Mouse (Mus musculus) frontal cortex, adult 2 months (tissue): ENCODE measurements around the gene Ppp1ca. TPM values are rescaled to one million over a fixed set of nuclear protein-coding genes. Genes with fewer than 3 reads are reported as not detected.
A peak's percentile ranks its signal among the peaks of the same experiment; 100 is the strongest.

Experiments
- DNase-seq, 2 experiments: peaks; one replicate each; pipeline ENCODE4 v3.0.0; 2022; ENCODE audit warnings: low spot score in 1 of 2; ENCODE audit errors: extremely low spot score in 1 of 2
- polyA plus RNA-seq: library from polyadenylated mRNA; depleted of rRNA; stranded (reverse); fragments of >200 nt; gene quantifications from 2 replicates; pipeline ENCODE4 v1.2.3, GENCODE M21; 2012; rRNA removed

Gene Ppp1ca
- polyA plus RNA-seq, 1 experiment = 379 TPM

- DNase-seq = no peak
Observed at GRCm38 (mm10) chr19:4229451-4230076, 37.7 kb downstream of the Ppp1ca start.

DNA sequence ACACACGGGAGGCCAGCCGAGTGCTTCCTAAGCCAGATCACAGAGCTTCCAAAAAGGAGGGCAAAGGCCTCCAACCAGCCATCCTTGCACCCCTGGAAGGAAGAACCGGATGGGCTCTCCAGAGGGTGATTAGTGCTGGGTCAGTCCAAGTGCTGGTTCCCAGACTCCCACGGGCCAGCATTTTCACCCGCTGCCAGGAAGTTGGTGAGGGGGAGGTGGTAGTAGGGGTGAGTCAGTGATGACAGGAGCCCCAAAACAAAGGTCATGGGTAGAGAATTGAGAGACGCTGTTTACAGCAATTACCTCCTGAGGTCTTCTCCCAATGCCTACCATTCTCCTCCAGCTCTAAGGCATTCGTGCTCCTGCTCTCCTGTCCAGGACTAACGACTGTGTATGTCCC is 38.5 kb downstream of the Ppp1ca start:
- peak in 1 of 2 experiments; percentile 22 for DNase-seq

DNA sequence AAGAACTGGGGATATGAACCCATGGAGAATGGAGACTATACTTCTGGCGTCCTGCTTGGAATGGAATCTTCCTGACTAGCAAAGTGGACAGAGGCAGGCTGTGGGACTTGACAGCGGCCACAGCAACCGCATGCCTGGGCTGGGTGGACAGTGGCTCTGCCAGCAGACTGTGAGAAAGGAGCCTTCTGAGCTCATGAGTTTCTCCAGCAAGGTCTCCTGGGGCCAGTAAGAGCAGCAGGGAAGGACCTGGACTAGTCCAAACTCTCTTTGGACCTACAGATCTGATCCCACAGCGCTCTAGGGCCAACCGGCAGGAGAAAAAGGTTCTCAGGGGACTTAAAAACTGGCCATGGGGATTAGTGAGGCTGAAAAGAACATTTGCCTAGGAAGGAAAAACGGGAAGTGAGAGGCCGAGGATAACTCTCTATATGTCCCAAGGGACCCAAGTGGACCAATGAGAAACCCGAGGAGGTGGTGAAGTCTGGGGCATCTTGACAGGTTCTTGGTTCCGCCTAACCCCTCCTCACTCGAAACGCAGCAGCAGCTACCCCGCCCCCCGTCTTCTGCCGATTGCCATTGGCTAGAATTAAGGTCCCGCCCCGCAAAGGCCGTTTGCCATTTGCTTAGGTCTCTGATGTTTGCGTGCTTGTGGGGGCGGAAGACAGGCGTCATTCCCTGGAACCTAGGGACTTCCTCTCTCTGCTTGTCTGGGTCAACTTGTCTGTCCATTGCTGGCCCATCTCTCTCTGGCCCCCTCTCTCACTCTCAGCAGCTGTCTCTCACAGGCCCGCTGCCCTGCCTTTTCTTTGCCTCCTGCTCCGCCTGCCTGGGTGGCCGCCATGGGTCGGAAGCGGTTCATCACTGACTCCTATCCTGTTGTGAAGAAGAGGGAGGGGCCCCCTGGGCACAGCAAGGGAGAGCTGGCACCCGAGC is 39.7 kb downstream of the Ppp1ca start, which contains the start of gene Pold4:
Gene Pold4, plus strand, starts transcription at position 647 of the 933 bp plus-strand sequence.
- peak; percentile 96 to 99 for DNase-seq

DNA sequence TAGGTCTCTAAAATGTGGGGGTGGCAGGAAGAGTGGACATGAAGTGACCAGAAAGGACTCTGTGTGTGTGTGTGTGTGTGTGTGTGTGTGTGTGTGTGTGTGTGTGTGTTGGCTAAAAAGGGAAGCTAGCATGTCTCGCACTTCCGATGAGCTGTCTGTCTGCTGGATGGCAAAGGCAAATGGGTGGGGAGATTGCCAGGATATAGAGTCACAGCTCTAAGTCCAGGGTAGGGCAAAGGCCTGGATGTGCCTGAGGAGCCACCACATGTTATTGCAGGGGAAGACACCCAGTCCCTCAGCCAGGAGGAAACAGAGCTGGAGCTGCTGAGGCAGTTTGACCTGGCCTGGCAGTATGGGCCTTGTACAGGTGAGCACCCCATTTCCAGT is 40.3 kb downstream of the Ppp1ca start:
- DNase-seq = peak in 1 of 2 experiments; percentile 59

- DNase-seq = no peak
Observed at GRCm38 (mm10) chr19:4232651-4233050, 40.8 kb downstream of the Ppp1ca start.

DNA sequence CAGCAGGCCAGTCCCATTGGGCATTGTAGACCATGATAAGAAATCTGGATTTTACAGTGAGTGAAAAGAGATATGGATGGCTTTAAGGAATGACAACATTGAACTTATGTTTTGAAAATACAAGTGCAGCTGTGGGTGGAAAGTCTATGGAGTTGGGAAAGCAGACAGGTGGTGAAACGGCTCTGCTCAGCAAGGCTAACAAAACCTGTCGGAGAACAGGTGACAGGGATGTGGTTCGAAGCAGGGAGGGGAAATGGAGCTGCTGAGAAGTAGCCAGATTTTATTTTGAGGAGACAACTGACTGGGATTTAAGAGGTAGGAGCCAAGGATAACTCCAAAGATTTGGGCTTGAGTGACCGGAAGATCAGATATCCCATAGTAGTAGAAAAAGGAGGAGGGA is 42.7 kb downstream of the Ppp1ca start:
- DNase-seq = no peak

DNA sequence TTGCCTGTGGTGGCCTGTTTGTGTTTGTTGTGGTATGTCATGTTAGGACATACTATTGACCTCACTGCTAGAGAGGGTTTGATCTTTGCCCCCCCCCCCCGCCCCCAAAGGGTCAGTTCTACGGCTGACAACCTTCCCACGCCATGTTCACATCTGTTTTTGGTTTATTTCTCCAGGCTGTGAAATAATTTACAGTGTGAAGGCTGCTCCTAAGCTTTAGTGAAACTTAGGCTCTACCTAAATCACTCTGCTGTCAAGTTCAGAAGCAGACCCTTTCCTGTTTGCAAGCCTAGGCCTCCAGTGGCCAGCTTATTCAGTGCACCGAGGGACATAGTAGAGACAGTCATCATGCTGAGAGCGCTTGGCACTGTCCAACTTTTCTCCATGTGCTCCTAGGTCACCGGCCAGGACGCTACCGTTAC is 48.4 kb downstream of the Ppp1ca start:
- DNase-seq = no peak

- no peak for DNase-seq
Observed at GRCm38 (mm10) chr19:4242416-4242815, 50.6 kb downstream of the Ppp1ca start.

GRCm38 (mm10) chr19:4244775-4245174 is 52.9 kb downstream of the Ppp1ca start:
- no peak for DNase-seq

Other genes with a start within 250 kb of the Ppp1ca start
- gene Aldh3b3, start 233.4 kb upstream of the Ppp1ca start, polyA plus RNA-seq = 0.38 and 0.58 TPM in 2 replicates
- 3.5 and 3.6 TPM in 2 replicates for gene Aldh3b2, start 219.7 kb upstream of the Ppp1ca start, polyA plus RNA-seq
- gene Acy3, start 205.5 kb upstream of the Ppp1ca start, polyA plus RNA-seq = 5.6 and 5.8 TPM in 2 replicates
- gene Tbx10, start 199.3 kb upstream of the Ppp1ca start, polyA plus RNA-seq = not detected in 2 replicates
- 7.1 and 8.4 TPM in 2 replicates for gene Nudt8, start 191.5 kb upstream of the Ppp1ca start, polyA plus RNA-seq
- gene Gm49405, start 191.4 kb upstream of the Ppp1ca start, polyA plus RNA-seq = 6.3 TPM in 2 replicates
- gene Doc2g, start 188.8 kb upstream of the Ppp1ca start, polyA plus RNA-seq = 287 and 325 TPM in 2 replicates
- 248 and 270 TPM in 2 replicates for gene Ndufv1, start 179.3 kb upstream of the Ppp1ca start, polyA plus RNA-seq
- 454 and 506 TPM in 2 replicates for gene Gstp1, start 154.1 kb upstream of the Ppp1ca start, polyA plus RNA-seq
- 5.1 and 14.7 TPM in 2 replicates for gene Gstp2, start 146.0 kb upstream of the Ppp1ca start, polyA plus RNA-seq
- gene Gstp3, start 132.5 kb upstream of the Ppp1ca start, polyA plus RNA-seq = not detected in 2 replicates
- not detected in 2 replicates for gene Cabp2, start 110.5 kb upstream of the Ppp1ca start, polyA plus RNA-seq
- gene Cdk2ap2, start 94.9 kb upstream of the Ppp1ca start, polyA plus RNA-seq = 50.3 and 58.5 TPM in 2 replicates
- gene Pitpnm1, start 92.1 kb upstream of the Ppp1ca start, polyA plus RNA-seq = 290 and 305 TPM in 2 replicates
- gene Aip, start 66.2 kb upstream of the Ppp1ca start, polyA plus RNA-seq = 162 and 174 TPM in 2 replicates
- 0.06 and 0.11 TPM in 2 replicates for gene Gpr152, start 52.3 kb upstream of the Ppp1ca start, polyA plus RNA-seq
- gene Cabp4, start 48.0 kb upstream of the Ppp1ca start, polyA plus RNA-seq = 0.12 and 0.17 TPM in 2 replicates
- gene Coro1b, start 43.4 kb upstream of the Ppp1ca start, polyA plus RNA-seq = 183 and 225 TPM in 2 replicates
- 1.9 and 2.3 TPM in 2 replicates for gene Ptprcap, start 38.5 kb upstream of the Ppp1ca start, polyA plus RNA-seq
- 82.4 and 85.6 TPM in 2 replicates for gene Rps6kb2, start 28.7 kb upstream of the Ppp1ca start, polyA plus RNA-seq
- gene Carns1, start 16.6 kb upstream of the Ppp1ca start, polyA plus RNA-seq = 10.7 and 14.3 TPM in 2 replicates
- gene Tbc1d10c, start 781 bp upstream of the Ppp1ca start, polyA plus RNA-seq = 2.6 and 3.3 TPM in 2 replicates
- gene Rad9a, start 9.6 kb downstream of the Ppp1ca start, polyA plus RNA-seq = 18.4 and 19.3 TPM in 2 replicates
- 3.9 and 4.5 TPM in 2 replicates for gene Clcf1, start 22.2 kb downstream of the Ppp1ca start, polyA plus RNA-seq
- not detected in 2 replicates for gene AC109138.7, start 22.3 kb downstream of the Ppp1ca start, polyA plus RNA-seq
- 35.0 and 39.4 TPM in 2 replicates for gene Pold4, start 39.8 kb downstream of the Ppp1ca start, polyA plus RNA-seq
- gene Ssh3, start 77.1 kb downstream of the Ppp1ca start, polyA plus RNA-seq = 98.6 and 106 TPM in 2 replicates
- 73.1 and 77.0 TPM in 2 replicates for gene Ankrd13d, start 91.1 kb downstream of the Ppp1ca start, polyA plus RNA-seq
- 183 and 199 TPM in 2 replicates for gene Grk2, start 114.2 kb downstream of the Ppp1ca start, polyA plus RNA-seq
- 68.7 and 69.6 TPM in 2 replicates for gene Kdm2a, start 206.2 kb downstream of the Ppp1ca start, polyA plus RNA-seq
- gene Rhod, start 247.4 kb downstream of the Ppp1ca start, polyA plus RNA-seq = 1.7 and 2.0 TPM in 2 replicates